Mouse (Mus musculus): ENCODE results near the gene Dlat.

The Dlat gene

GRCm38 (mm10) chr9:50590856-50591518, 68.6 kb downstream of the Dlat start:
- no peak for DNase-seq

- DNase-seq, result no peak
Measured at GRCm38 (mm10) chr9:50586955-50587354, 72.6 kb downstream of the Dlat start.

- DNase-seq, result no peak
Measured at GRCm38 (mm10) chr9:50585145-50585818, 74.3 kb downstream of the Dlat start.

Measured in cerebellum, adult 9-11 months (tissue).